Mouse (Mus musculus) ES-E14 (cell line): ENCODE measurements at regions not wholly inside any gene's neighbourhood (a gene's known extent, or its start where the extent isn't known, plus 50 kb on each side); places are given as distances from the start of the nearest gene placed in this dataset.
"Not testable (repeated sequence)": the region's sequence is repeated elsewhere in the genome, so short reads cannot be mapped to it uniquely, and the experiment has no call there.

Experiments used
- DNase-seq: peaks from one replicate; pipeline ENCODE4 v3.0.0-alpha.2; 2013; ENCODE audit warnings: low read depth, low spot score
- H3K27ac ChIP-seq: 2 replicates; pipeline ENCODE4 v1.5.1; 2012; ENCODE audit warnings: low read depth, mild to moderate bottlenecking, low read length, moderate library complexity, mixed read lengths; ENCODE audit not compliant: poor library complexity, insufficient read depth, severe bottlenecking
- H3K36me3 ChIP-seq: 2 replicates; pipeline ENCODE4 v1.6.1; 2012; ENCODE audit warnings: mild to moderate bottlenecking, low read length, moderate library complexity, mixed read lengths; ENCODE audit not compliant: control insufficient read depth, poor library complexity, insufficient read depth, severe bottlenecking
- H3K4me1 ChIP-seq, 2 experiments: fragments of 150-350 bp in 1 of 2; sonication (generic) in 1 of 2; 2 replicates each; pipeline ENCODE4 v1.6.1; 2012; ENCODE audit warnings: low read length in 2 of 2, mild to moderate bottlenecking in 1 of 2, mixed read lengths in 1 of 2; ENCODE audit not compliant: control insufficient read depth in 2 of 2, insufficient read depth in 2 of 2, poor library complexity in 1 of 2
- H3K4me3 ChIP-seq, 2 experiments: fragments of 150-350 bp in 1 of 2; sonication (generic) in 1 of 2; 2 replicates each; pipeline ENCODE4 v1.5.1; 2012; ENCODE audit warnings: low read length in 2 of 2, low read depth in 1 of 2, mild to moderate bottlenecking in 1 of 2, mixed read lengths in 1 of 2; ENCODE audit not compliant: insufficient read depth in 1 of 2, poor library complexity in 1 of 2, severe bottlenecking in 1 of 2
- H3K9ac ChIP-seq: 2 replicates; pipeline ENCODE4 v1.6.1; 2012; ENCODE audit warnings: low read depth, mild to moderate bottlenecking, low read length, mixed read lengths; ENCODE audit not compliant: poor library complexity, insufficient read depth, severe bottlenecking
- H3K9me3 ChIP-seq: fragments of 150-350 bp; sonication (generic); 2 replicates; pipeline ENCODE4 v1.6.1; 2012; ENCODE audit warnings: low read depth, mild to moderate bottlenecking, low read length; ENCODE audit not compliant: control insufficient read depth, insufficient read depth
- CHD2 ChIP-seq: IDR thresholded peaks from 2 replicates; pipeline ENCODE4 v1.6.1; 2014; ENCODE audit warnings: mild to moderate bottlenecking, low read depth, low read length, inconsistent platforms
- HCFC1 ChIP-seq: IDR thresholded peaks from 2 replicates; pipeline ENCODE4 v1.6.1; 2012; ENCODE audit warnings: low read length, inconsistent platforms, borderline replicate concordance; ENCODE audit not compliant: insufficient read depth
- MAFK ChIP-seq: IDR thresholded peaks from 2 replicates; pipeline ENCODE4 v1.6.1; 2014; ENCODE audit warnings: mild to moderate bottlenecking, low read depth, low read length, inconsistent platforms; ENCODE audit not compliant: insufficient read depth
- ZC3H11A ChIP-seq: IDR thresholded peaks from 2 replicates; pipeline ENCODE4 v1.6.1; 2012; ENCODE audit warnings: low read depth, mild to moderate bottlenecking, inconsistent platforms, low read length, borderline replicate concordance
- ZNF384 ChIP-seq: IDR thresholded peaks from 2 replicates; pipeline ENCODE4 v1.6.1; 2012; ENCODE audit warnings: low read depth, low read length, inconsistent platforms
- in situ Hi-C, 2 experiments: fragments of 600-800 bp; cut with MboI; formaldehyde crosslinking; loops; one replicate each; pipeline ENCODE4 v1.15.1; 2025; ENCODE audit warnings: low sequenced_read_pairs in 2 of 2, inconsistent platforms in 1 of 2; ENCODE audit not compliant: unreplicated experiment in 2 of 2

DNA sequence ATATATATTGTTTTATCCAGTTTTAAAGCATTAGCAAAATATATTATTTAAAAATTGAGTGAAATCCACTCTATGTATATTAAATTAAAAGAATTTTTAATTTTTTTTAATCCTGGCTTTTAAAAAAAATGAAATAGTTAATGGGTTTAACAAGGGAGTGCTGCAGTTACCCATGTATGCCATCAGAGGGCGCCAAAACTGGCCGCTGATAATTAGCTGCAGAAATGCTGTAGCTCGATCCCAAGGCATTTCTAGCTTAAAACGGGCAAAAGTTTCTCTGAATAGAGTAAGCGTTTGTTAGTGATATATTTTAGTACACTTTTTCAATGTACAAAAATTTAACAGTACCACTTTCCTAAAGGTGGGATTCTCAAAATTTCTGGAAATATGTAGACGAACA lies 82.5 kb upstream of the Zfp637 start:
- H3K27ac ChIP-seq, H3K9ac ChIP-seq, H3K9me3 ChIP-seq, H3K4me1 ChIP-seq, in situ Hi-C loops, H3K36me3 ChIP-seq, H3K4me3 ChIP-seq: not testable (repeated sequence)
- DNase-seq: peak; percentile 50
- TF ChIP-seq ZC3H11A: peak; percentile 34; the same call in 1 of the 2 replicates

DNA sequence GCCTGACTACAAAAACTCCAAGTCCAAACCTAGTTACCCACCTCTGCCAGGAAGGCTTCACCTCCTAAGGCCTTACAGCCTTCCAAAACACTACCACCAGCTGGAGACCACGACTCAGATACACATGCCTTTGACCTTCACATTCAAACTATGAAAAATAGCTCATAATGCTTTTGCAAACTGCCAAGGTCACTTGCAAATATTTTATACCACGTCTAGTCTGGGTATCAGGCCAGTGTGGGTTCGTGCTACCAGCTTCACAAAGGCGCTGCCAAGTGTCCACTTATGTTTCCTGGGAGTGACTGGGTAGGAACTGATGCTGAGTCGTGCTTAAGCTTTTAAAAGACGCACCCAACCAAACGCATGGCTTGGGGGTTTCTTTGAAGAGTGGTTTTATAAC lies 69.5 kb upstream of the Zfp637 start:
- Histone ChIP-seq H3K4me3 (no peak overlapping the region), H3K36me3 (no peaks in the 10 kb centered on the region), H3K9me3 (no peaks in the 10 kb centered on the region), H3K4me1 (no peaks in the 10 kb centered on the region), H3K27ac (no peak overlapping the region), H3K9ac (no peak overlapping the region)
- TF ChIP-seq MAFK (no peak), CHD2 (no peak), HCFC1 (no peak), ZNF384 (no peak), ZC3H11A (no peak)
- DNase-seq: no peak
- in situ Hi-C loops: no loop called here

DNA sequence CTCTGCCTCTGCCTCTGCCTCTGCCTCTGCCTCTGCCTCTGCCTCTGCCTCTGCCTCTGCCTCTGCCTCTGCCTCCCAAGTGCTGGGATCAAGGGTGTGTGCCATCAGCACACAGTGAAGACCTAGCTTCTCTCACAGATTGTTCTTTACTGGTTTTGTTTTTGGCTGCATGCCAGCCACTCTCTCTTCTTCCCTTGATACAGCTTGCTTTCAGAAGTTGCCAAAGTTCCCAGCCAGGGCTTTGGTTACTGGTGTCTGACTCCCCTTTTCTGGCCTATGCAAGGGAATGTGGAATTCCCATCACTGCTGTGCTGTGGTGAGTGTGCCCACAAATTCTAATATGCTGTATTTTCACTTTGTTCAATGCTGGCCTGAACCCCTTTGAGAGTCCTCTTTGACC lies 68.6 kb upstream of the Zfp637 start:
- Histone ChIP-seq H3K4me1 (no peaks in the 10 kb centered on the region; a peak in 1 of 4 replicates), H3K9ac (no peak overlapping the region), H3K9me3 (no peaks in the 10 kb centered on the region), H3K36me3 (no peaks in the 10 kb centered on the region), H3K4me3 (no peak overlapping the region), H3K27ac (no peak overlapping the region)
- DNase-seq: no peak
- TF ChIP-seq ZC3H11A (no peak), CHD2 (no peak), HCFC1 (no peak), MAFK (no peak), ZNF384 (no peak)
- in situ Hi-C loops: no loop called here

DNA sequence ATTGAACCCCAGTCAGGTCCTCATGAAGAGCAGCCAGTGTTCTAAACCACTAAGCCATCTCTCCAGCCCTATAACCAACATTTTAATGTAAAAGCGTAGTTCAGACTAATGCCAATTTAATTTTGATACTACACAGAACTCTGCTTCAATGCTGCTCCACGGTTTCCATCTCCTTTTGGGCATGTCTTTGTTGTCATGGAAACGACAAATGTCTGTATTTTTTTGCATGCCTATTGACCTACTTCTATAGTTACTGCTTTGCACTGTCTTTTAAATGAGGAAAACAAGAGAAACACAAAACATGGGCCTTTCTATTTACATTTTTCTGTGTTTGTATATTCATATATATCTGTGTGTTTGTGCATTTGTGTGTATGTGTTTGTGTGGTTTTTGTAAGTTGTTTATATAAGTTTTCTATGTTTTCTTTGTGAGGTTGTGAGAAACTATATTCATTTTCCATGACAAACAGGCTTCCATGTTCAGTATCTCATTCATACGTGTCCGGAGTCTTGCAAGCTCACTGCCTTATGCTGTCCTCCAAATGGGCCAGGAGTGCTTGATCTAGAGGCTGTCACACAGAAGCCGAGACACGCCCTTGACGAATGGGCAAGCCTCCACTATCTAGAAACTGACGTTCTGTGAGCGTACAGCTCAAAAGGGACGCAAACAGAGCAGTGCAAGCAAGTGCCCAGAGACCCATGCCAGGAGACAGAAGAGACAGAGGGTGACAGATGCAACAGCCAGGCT lies 65.5 kb upstream of the Zfp637 start:
- no peak overlapping the region for H3K4me3 ChIP-seq
- DNase-seq: no peak
- TF ChIP-seq MAFK (no peak), ZNF384 (no peak), HCFC1 (no peak), ZC3H11A (no peak), CHD2 (no peak)
- H3K9ac ChIP-seq: no peak overlapping the region
- in situ Hi-C loops: no loop called here
- no peaks in the 10 kb centered on the region; a peak in 1 of 4 replicates for H3K4me1 ChIP-seq
- no peaks in the 10 kb centered on the region for H3K9me3 ChIP-seq
- no peak overlapping the region for H3K27ac ChIP-seq
- no peaks in the 10 kb centered on the region for H3K36me3 ChIP-seq

DNA sequence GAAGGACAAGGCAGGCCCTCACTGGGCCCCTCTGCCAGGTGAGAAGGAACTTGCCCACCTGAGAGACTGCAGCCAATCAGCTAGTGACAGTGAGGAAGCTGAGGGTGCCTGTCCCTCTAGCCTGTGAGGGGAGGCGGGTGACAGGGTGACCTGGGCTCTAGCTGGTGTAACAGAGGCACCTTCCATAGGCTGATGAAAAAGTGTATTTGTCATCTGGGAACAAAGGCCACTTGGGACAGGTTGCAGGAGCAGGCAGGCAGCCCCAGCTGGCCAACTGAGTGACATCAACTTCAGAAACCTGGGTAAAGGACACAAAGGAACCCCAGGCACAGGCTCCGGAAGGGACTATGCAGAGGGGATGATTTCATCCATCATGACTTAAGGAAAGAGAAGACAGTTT lies 63.0 kb upstream of the Zfp637 start:
- Histone ChIP-seq H3K9ac (no peak overlapping the region), H3K9me3 (no peaks in the 10 kb centered on the region), H3K4me3 (no peak overlapping the region), H3K36me3 (no peaks in the 10 kb centered on the region), H3K27ac (no peak overlapping the region), H3K4me1 (no peaks in the 10 kb centered on the region; a peak in 1 of 4 replicates)
- no peak for TF ChIP-seq ZNF384
- DNase-seq: no peak
- in situ Hi-C loops: no loop called here
